Mouse (Mus musculus): Measurements from ENCODE around the gene Fscb. TPM values are rescaled to one million over a fixed set of nuclear protein-coding genes. Genes with fewer than 3 reads are reported as not detected.

Fscb gene
- polyA plus RNA-seq, 1 experiment = 61.6 TPM

DNA sequence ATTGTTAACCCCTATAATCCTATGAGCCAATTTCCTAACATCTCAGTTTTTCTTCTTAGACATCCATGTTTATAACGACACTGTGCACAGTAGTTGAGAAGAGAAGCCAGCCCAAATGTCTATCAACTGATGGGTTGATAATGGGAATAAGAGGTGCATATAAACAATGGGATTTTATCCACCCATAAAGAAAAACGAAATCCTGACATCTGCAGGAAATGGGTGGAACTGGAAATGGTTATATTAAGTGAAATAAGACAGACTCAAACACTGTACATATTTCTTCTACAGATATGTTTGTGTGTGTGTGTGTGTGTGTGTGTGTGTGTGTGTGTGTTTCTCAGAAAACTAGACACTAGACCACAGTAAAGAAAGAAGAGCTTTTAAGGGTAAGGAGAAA is 37.8 kb downstream of the Fscb start:
- H3K4me1 ChIP-seq (ENCODE audit: control insufficient read depth, insufficient read depth, low read length) = no peaks in the 10 kb centered on the region
- TF ChIP-seq POLR2A (IDR thresholded peaks at IDR 0.05; ENCODE audit: control insufficient read depth, low read depth, low read length) (no peak), CTCF (IDR thresholded peaks at IDR 0.05; ENCODE audit: control insufficient read depth, insufficient read depth, insufficient replicate concordance, low read depth, low read length) (no peak)
- H3K27me3 ChIP-seq (ENCODE audit: control insufficient read depth, insufficient read depth, low read length) = no peaks in the 10 kb centered on the region
- H3K27ac ChIP-seq (ENCODE audit: control insufficient read depth, insufficient read depth, low read depth, low read length) = no peak overlapping the region
- H3K4me3 ChIP-seq (ENCODE audit: control insufficient read depth, low read depth, low read length) = no peak overlapping the region
- H3K36me3 ChIP-seq (ENCODE audit: control insufficient read depth, insufficient read depth, low read length) = no peaks in the 10 kb centered on the region

Data from testis, adult 2 months (tissue).